Mouse (Mus musculus) spleen, adult 10 weeks (tissue): ENCODE data around the gene Olfr1052. TPM values are rescaled to one million over a fixed set of nuclear protein-coding genes. Genes with fewer than 3 reads are reported as not detected.

Experiments
- polyA plus RNA-seq: library from polyadenylated mRNA; stranded (reverse); fragments of 350-450 nt; fragmentation: Illumina TruSeq; extraction: RNeasy Lipid Tissue Mini Kit (QIAGEN cat#74804); gene quantifications from one replicate; pipeline ENCODE4 v1.2.3, GENCODE M21; 2015; ENCODE audit warnings: low replicate concordance; ENCODE audit not compliant: insufficient read depth

Gene Olfr1052
- polyA plus RNA-seq: not detected

DNA sequence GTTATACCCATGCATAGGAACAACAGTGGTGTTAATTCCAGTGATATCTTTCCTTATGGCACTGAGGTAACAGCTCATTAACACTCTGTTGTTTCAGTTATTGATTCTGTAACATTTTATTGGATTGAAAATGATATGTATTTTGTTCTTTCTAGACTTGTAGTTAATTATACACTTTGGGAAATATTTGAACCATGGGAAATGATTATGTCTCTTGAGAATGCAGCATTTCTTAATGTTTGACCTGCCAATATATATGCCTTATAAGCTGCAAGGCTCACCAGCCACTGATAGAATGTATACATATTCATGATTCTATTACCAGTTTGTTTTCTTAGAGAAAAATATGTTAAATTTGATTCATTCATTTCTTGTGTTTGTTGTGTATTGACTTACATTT, at the start of gene Olfr1052:
Gene Olfr1052 (plus strand): TSS at position 301 of the 400 bp plus-strand sequence.

GRCm38 (mm10) chr2:86258228-86258627, 34.0 kb upstream of the Olfr1052 start, which contains the start of gene Olfr1049:
Gene Olfr1049, minus strand, starts transcription at chr2:86258328.

DNA sequence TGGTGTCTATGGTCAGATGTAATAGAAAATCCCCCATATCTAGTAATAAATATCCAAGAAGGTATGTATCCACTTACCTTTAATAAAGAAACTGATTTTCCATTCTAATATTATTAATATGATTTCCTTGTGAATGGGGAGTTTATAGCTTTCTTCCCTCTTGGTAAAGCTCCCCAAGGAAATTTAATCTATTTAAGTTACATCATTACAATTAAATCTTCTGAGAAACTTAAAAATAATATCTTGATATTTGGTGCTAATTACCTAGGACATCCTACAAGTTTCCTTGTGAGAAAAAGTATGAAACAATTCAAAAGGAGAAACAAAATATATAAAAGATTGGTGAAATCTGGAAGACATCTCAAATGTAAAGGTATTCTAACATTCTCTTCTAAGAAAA, 13.3 kb upstream of the Olfr1052 start, which contains the start of gene Olfr1051:
Gene Olfr1051 (minus strand): TSS at position 101 of the 400 bp plus-strand sequence.

DNA sequence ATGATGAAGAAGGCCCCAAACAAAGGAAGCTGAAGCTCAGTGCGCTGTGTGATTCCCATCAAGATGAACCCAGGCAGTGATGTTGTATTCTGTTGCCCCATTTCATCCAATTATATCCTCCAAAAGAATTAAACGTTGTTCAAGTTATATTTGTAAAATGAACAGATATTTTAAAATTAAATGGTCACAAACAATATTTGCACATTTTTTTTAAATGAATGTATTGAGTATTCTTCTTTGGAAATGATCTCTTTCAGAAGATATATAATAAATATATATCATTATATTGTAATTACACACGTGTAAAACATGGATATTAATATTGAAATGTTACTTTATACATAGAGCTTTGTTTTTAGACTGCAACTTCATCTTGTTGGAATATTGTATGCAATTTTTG, 22.9 kb downstream of the Olfr1052 start, which contains the start of gene Olfr1053:
Gene Olfr1053 (minus strand): TSS at position 101 of the 400 bp plus-strand sequence.

GRCm38 (mm10) chr2:86335333-86335732, 43.1 kb downstream of the Olfr1052 start, which contains the start of gene Olfr1054:
Gene Olfr1054, minus strand, starts transcription at chr2:86335433.

Other genes starting within 250 kb of the Olfr1052 start
- gene Olfr1034, start 246.6 kb upstream of the Olfr1052 start, polyA plus RNA-seq: 0.54 TPM
- not detected for gene Olfr1036, start 218.5 kb upstream of the Olfr1052 start, polyA plus RNA-seq
- gene Olfr1037, start 205.1 kb upstream of the Olfr1052 start, polyA plus RNA-seq: not detected
- gene Olfr1039, start 156.5 kb upstream of the Olfr1052 start, polyA plus RNA-seq: not detected
- not detected for gene Olfr1040, start 145.7 kb upstream of the Olfr1052 start, polyA plus RNA-seq
- gene Olfr1042, start 130.6 kb upstream of the Olfr1052 start, polyA plus RNA-seq: not detected
- not detected for gene Olfr1043, start 124.9 kb upstream of the Olfr1052 start, polyA plus RNA-seq
- gene Olfr1044, start 114.6 kb upstream of the Olfr1052 start, polyA plus RNA-seq: not detected
- gene Olfr52, start 106.8 kb upstream of the Olfr1052 start, polyA plus RNA-seq: not detected
- not detected for gene Olfr1045, start 89.4 kb upstream of the Olfr1052 start, polyA plus RNA-seq
- gene Olfr1046, start 73.1 kb upstream of the Olfr1052 start, polyA plus RNA-seq: not detected
- gene Olfr1047, start 61.1 kb upstream of the Olfr1052 start, polyA plus RNA-seq: not detected
- not detected for gene Olfr1048, start 52.2 kb upstream of the Olfr1052 start, polyA plus RNA-seq
- not detected for gene Olfr1049, start 34.1 kb upstream of the Olfr1052 start, polyA plus RNA-seq
- gene Olfr1051, start 13.4 kb upstream of the Olfr1052 start, polyA plus RNA-seq: not detected
- not detected for gene Olfr1053, start 22.8 kb downstream of the Olfr1052 start, polyA plus RNA-seq
- gene Olfr1054, start 43.0 kb downstream of the Olfr1052 start, polyA plus RNA-seq: not detected
- gene Olfr1055, start 57.8 kb downstream of the Olfr1052 start, polyA plus RNA-seq: not detected
- not detected for gene Olfr1056, start 70.0 kb downstream of the Olfr1052 start, polyA plus RNA-seq
- not detected for gene Olfr1057, start 85.9 kb downstream of the Olfr1052 start, polyA plus RNA-seq
- gene Olfr1058, start 96.1 kb downstream of the Olfr1052 start, polyA plus RNA-seq: not detected
- gene Olfr1061, start 121.6 kb downstream of the Olfr1052 start, polyA plus RNA-seq: not detected
- gene Olfr1062, start 134.3 kb downstream of the Olfr1052 start, polyA plus RNA-seq: not detected
- gene Olfr1065, start 158.1 kb downstream of the Olfr1052 start, polyA plus RNA-seq: not detected
- gene Olfr1066, start 163.8 kb downstream of the Olfr1052 start, polyA plus RNA-seq: not detected
- gene Olfr228, start 194.9 kb downstream of the Olfr1052 start, polyA plus RNA-seq: not detected
- not detected for gene Olfr1076, start 216.0 kb downstream of the Olfr1052 start, polyA plus RNA-seq